Mouse (Mus musculus) embryonic fibroblast, embryonic 13.5 days (primary cell): ENCODE data around the gene Gcsh.

Source experiments
- CTCF ChIP-seq: IDR thresholded peaks from 2 replicates; pipeline ENCODE4 v1.5.1; 2011; ENCODE audit warnings: mild to moderate bottlenecking, control low read depth, low read length, moderate library complexity, borderline replicate concordance; ENCODE audit not compliant: insufficient read depth
- POLR2A ChIP-seq: IDR thresholded peaks from 2 replicates; pipeline ENCODE4 v1.6.1; 2011; ENCODE audit warnings: low read depth, mild to moderate bottlenecking, control low read depth, low read length, moderate library complexity

- TF ChIP-seq POLR2A (no peak), CTCF (no peak)
Observed at GRCm38 (mm10) chr8:116978631-116979256, 14.6 kb downstream of the Gcsh start, which contains the start of gene 1700030J22Rik.
